Mouse (Mus musculus): ENCODE results near the gene Pmepa1. TPM values are rescaled to one million over a fixed set of nuclear protein-coding genes. Genes with fewer than 3 reads are reported as not detected.
A peak's percentile ranks its signal among the peaks of the same experiment; 100 is the strongest.

The Pmepa1 gene
- total and polyA plus RNA-seq, 2 experiments from 2014 or later = 4.3 to 12.9 TPM

DNA sequence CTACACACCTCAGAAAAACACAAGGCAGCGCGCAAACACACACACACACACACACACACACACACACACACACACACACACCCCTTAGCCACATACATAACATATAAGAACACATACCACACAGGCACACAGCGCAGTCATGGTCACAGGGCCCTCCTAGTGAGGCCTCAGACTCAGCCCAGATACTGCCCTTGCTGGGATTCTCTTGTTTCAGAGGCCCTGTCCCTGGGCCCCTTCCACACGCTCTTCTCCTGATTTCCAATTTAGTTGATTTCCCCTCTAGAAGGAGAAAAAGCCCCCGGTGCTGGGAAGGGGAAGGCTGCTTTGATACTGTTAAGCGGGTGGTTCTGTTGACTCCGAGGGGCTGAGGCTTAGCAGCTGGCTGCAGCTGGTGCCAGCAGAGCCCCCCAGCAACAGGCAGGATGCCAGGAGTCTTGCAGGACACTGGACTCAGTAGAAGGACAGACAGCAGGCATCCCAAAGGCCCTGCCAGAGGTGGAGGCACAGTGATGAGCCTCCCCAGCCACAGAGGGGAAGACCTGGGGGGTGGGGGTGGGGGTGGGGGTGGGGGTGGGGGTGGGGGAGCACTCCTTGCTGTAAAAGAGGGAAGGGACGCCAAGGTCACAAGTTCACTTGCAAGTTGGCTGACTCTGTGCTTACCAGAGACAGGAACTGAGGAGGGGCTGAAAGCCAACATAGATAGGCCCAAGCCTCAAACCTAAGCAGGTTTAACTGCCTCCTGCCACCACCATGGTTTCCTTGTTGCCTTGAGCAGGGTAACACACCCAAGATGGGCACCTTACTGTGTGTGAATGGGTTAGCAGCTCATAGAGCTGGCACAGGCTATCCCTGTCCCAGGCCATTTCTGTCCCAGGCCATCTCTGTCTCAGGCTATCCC lies 40.6 kb downstream of the Pmepa1 start:
- WGBS = 40% methylated on average over 8 of the region's 8 CpGs
- Histone ChIP-seq H3K4me2 (ENCODE audit: low read depth, low read length) (no peak overlapping the region), H3K4me1 (ENCODE audit: control insufficient read depth, insufficient read depth) (peaks cover 33% of the 10 kb centered on the region), H3K9me3 (replicated peaks; ENCODE audit: control insufficient read depth, low read length) (no peaks in the 10 kb centered on the region), H3K27me3 (ENCODE audit: control insufficient read depth, insufficient read depth, low read length) (no peaks in the 10 kb centered on the region), H3K27ac (ENCODE audit: low read depth) (0 out of 2 replicates have a peak overlapping the region, but pooled peaks have one; percentile 25), H3K4me3 (ENCODE audit: low read depth, low read length) (no peak overlapping the region), H3K36me3 (replicated peaks; ENCODE audit: control insufficient read depth, insufficient read depth, low read length) (peaks cover 30% of the 10 kb centered on the region), H3K9ac (replicated peaks; ENCODE audit: low read depth, low read length) (peak overlapping the region; percentile 10; the same call in 1 of the 2 replicates)
- peak; percentile 11; the same call in 1 of the 2 replicates for ATAC-seq (ENCODE audit: insufficient read depth, low read depth)
- DNase-seq (ENCODE audit: low spot score) = no peak
- TF ChIP-seq CTCF (IDR thresholded peaks at IDR 0.05; ENCODE audit: low read depth) (no peak), EP300 (IDR thresholded peaks at IDR 0.05; ENCODE audit: low read depth) (no peak)

DNA sequence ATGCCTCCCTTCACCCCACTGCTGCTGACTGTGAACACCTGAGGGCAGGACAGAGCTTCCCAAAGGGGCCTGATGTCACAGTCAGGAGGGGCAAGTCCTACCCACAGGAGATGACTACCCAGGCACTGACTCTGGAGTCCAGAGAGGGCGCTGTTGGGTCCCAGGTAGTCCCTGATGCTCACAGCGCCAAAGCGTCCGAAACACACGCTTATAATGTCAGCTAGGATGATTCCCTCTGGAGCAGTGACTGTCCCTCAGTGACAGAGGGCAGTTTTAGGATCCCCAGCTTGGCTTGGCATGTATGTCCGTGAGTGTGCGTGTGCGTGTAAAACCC lies 43.6 kb downstream of the Pmepa1 start:
- Histone ChIP-seq H3K4me1 (ENCODE audit: control insufficient read depth, insufficient read depth) (peaks cover 25% of the 10 kb centered on the region), H3K27me3 (ENCODE audit: control insufficient read depth, insufficient read depth, low read length) (no peaks in the 10 kb centered on the region), H3K4me3 (ENCODE audit: low read depth, low read length) (no peak overlapping the region), H3K4me2 (ENCODE audit: low read depth, low read length) (no peak overlapping the region), H3K9ac (replicated peaks; ENCODE audit: low read depth, low read length) (no peak overlapping the region), H3K27ac (ENCODE audit: low read depth) (no peak overlapping the region), H3K36me3 (replicated peaks; ENCODE audit: control insufficient read depth, insufficient read depth, low read length) (peaks cover 41% of the 10 kb centered on the region), H3K9me3 (replicated peaks; ENCODE audit: control insufficient read depth, low read length) (no peaks in the 10 kb centered on the region)
- WGBS = 92% methylated on average over 8 of the region's 8 CpGs
- DNase-seq (ENCODE audit: low spot score) = no peak
- TF ChIP-seq EP300 (IDR thresholded peaks at IDR 0.05; ENCODE audit: low read depth) = no peak
- TF ChIP-seq CTCF (IDR thresholded peaks at IDR 0.05; ENCODE audit: low read depth) = peak; percentile 8; the same call in 1 of the 2 replicates
- no peak for ATAC-seq (ENCODE audit: insufficient read depth, low read depth)

DNA sequence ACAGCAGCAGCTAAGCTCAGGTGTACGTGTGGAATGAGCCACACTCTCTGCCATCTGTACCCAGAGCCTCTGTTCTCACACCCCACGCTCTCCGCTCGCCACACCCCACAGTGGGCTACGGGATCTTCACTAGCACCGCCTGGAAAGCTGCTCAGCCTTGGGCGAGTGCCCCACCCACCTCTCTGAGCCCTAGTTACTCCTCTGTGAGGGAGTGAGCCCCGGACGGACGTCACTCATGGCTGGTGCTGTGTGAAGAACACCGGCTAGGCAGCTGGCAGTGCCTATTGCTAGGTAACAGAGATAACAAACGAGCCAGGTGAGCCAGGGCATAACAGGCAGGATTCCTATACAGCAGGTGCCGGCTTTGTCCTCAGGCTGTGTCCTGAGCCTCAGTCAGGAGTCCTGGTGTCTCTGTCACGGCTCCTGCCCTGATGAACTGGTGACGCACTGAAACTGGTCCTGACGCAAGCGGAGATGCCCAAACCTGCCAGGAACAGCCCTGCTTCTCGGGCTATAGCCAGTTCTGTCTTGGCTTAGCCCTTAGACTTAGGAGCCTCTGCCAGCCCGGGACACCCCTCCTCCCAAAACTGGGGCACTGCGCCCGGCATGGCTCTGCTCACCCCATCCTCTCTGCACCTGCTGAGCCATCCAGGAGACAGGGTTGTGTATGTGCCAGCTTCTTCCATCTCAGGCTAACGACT lies 44.1 kb downstream of the Pmepa1 start:
- WGBS = 86% methylated on average over 22 of the region's 22 CpGs
- ATAC-seq (ENCODE audit: insufficient read depth, low read depth) = no peak
- H3K9me3 ChIP-seq (replicated peaks; ENCODE audit: control insufficient read depth, low read length) = no peaks in the 10 kb centered on the region

GRCm38 (mm10) chr2:173229578-173230224 lies 46.6 kb downstream of the Pmepa1 start:
- ATAC-seq (ENCODE audit: insufficient read depth, low read depth) = peak; percentile 79
- WGBS = 5% methylated on average over 10 of the region's 10 CpGs
- Histone ChIP-seq H3K4me1 (ENCODE audit: control insufficient read depth, insufficient read depth) (no peaks in the 10 kb centered on the region), H3K36me3 (replicated peaks; ENCODE audit: control insufficient read depth, insufficient read depth, low read length) (peaks cover 61% of the 10 kb centered on the region), H3K9ac (replicated peaks; ENCODE audit: low read depth, low read length) (no peak overlapping the region), H3K27me3 (ENCODE audit: control insufficient read depth, insufficient read depth, low read length) (no peaks in the 10 kb centered on the region), H3K27ac (ENCODE audit: low read depth) (no peak overlapping the region), H3K4me2 (ENCODE audit: low read depth, low read length) (peak overlapping the region; percentile 36; the same call in 1 of the 2 replicates), H3K4me3 (ENCODE audit: low read depth, low read length) (no peak overlapping the region), H3K9me3 (replicated peaks; ENCODE audit: control insufficient read depth, low read length) (no peaks in the 10 kb centered on the region)
- TF ChIP-seq CTCF (IDR thresholded peaks at IDR 0.05; ENCODE audit: low read depth) = peak; percentile 96
- no peak for TF ChIP-seq EP300 (IDR thresholded peaks at IDR 0.05; ENCODE audit: low read depth)
- peak; percentile 77 for DNase-seq (ENCODE audit: low spot score)

More for the DNA sequence above, 44.1 kb downstream of the Pmepa1 start:
- Histone ChIP-seq H3K36me3 (replicated peaks; ENCODE audit: control insufficient read depth, insufficient read depth, low read length) (peaks cover 45% of the 10 kb centered on the region), H3K27ac (ENCODE audit: low read depth) (no peak overlapping the region), H3K27me3 (ENCODE audit: control insufficient read depth, insufficient read depth, low read length) (no peaks in the 10 kb centered on the region), H3K4me1 (ENCODE audit: control insufficient read depth, insufficient read depth) (peaks cover 20% of the 10 kb centered on the region), H3K4me2 (ENCODE audit: low read depth, low read length) (no peak overlapping the region), H3K9ac (replicated peaks; ENCODE audit: low read depth, low read length) (no peak overlapping the region), H3K4me3 (ENCODE audit: low read depth, low read length) (no peak overlapping the region)
- DNase-seq (ENCODE audit: low spot score) = no peak
- TF ChIP-seq CTCF (IDR thresholded peaks at IDR 0.05; ENCODE audit: low read depth) (no peak), EP300 (IDR thresholded peaks at IDR 0.05; ENCODE audit: low read depth) (no peak)

DNA sequence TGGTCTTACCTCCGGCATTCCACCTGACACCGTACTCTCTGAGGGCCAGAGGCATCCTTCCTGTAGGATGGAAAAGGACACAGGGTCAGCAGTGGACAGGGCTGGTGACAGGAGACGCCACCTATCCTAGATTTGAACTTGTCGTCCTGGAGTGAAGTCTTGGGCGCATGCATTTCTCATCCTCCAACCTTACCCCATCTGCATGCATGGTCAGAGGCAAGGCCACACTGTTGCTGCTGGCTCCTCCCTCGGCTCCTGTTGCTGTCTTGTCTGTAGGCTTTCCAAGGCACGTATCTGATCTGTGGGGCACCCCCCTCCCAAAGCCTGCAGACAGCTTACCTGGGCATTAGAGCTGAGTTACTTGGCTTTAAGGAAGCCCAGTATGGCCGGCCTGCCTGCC lies 47.8 kb downstream of the Pmepa1 start:
- DNase-seq (ENCODE audit: low spot score) (no peak), ATAC-seq (ENCODE audit: insufficient read depth, low read depth) (no peak)
- TF ChIP-seq CTCF (IDR thresholded peaks at IDR 0.05; ENCODE audit: low read depth) (no peak), EP300 (IDR thresholded peaks at IDR 0.05; ENCODE audit: low read depth) (no peak)
- no peaks in the 10 kb centered on the region for H3K27me3 ChIP-seq (ENCODE audit: control insufficient read depth, insufficient read depth, low read length)
- H3K36me3 ChIP-seq (replicated peaks; ENCODE audit: control insufficient read depth, insufficient read depth, low read length) = peaks cover 59% of the 10 kb centered on the region
- no peaks in the 10 kb centered on the region for H3K9me3 ChIP-seq (replicated peaks; ENCODE audit: control insufficient read depth, low read length)
- no peak overlapping the region for H3K4me2 ChIP-seq (ENCODE audit: low read depth, low read length)
- no peak overlapping the region for H3K4me3 ChIP-seq (ENCODE audit: low read depth, low read length)
- whole genome bisulfite sequencing = 86% methylated on average over 8 of the region's 8 CpGs
- H3K27ac ChIP-seq (ENCODE audit: low read depth) = no peak overlapping the region
- H3K4me1 ChIP-seq (ENCODE audit: control insufficient read depth, insufficient read depth) = no peaks in the 10 kb centered on the region
- H3K9ac ChIP-seq (replicated peaks; ENCODE audit: low read depth, low read length) = no peak overlapping the region
